Mouse (Mus musculus) hindbrain, embryonic 11.5 days (tissue): ENCODE results near the gene Reps1. TPM values are rescaled to one million over a fixed set of nuclear protein-coding genes. Genes with fewer than 3 reads are reported as not detected.

Experiments
- ATAC-seq: fragments of 200-750 bp; cut with Nextera tagmentation; 2 replicates; pipeline ENCODE4 v1.8.0; 2017; ENCODE audit warnings: mild to moderate bottlenecking, moderate TSS enrichment, moderate library complexity; ENCODE audit not compliant: low FRiP score
- DNase-seq: peaks from one replicate; pipeline ENCODE4 v3.0.0-alpha.2; 2015; ENCODE audit warnings: low spot score
- H3K27ac ChIP-seq: fragments of 300-500 bp; sonication (generic); 2 replicates; pipeline ENCODE4 v1.5.1; 2014; ENCODE audit warnings: mild to moderate bottlenecking, low read depth, low read length
- H3K27me3 ChIP-seq: fragments of 300-500 bp; sonication (generic); 2 replicates; pipeline ENCODE4 v1.6.1; 2014; ENCODE audit warnings: mild to moderate bottlenecking, low read length, moderate library complexity, mixed read lengths; ENCODE audit not compliant: control insufficient read depth, insufficient read depth
- H3K36me3 ChIP-seq: fragments of 300-500 bp; sonication (generic); 2 replicates; pipeline ENCODE4 v1.6.1; 2014; ENCODE audit warnings: mild to moderate bottlenecking, low read length, moderate library complexity, mixed read lengths; ENCODE audit not compliant: control insufficient read depth, insufficient read depth
- H3K4me1 ChIP-seq: fragments of 300-500 bp; sonication (generic); replicated peaks from 2 replicates; pipeline ENCODE4 v1.6.1; 2014; ENCODE audit warnings: low read length, mixed read lengths; ENCODE audit not compliant: control insufficient read depth, insufficient read depth
- H3K4me2 ChIP-seq: fragments of 300-500 bp; sonication (generic); replicated peaks from 2 replicates; pipeline ENCODE4 v1.6.1; 2014; ENCODE audit warnings: mild to moderate bottlenecking, low read depth, low read length
- H3K4me3 ChIP-seq: fragments of 300-500 bp; sonication (generic); 2 replicates; pipeline ENCODE4 v1.5.1; 2014; ENCODE audit warnings: low read depth, low read length
- H3K9ac ChIP-seq: fragments of 300-500 bp; sonication (generic); 2 replicates; pipeline ENCODE4 v1.6.1; 2014; ENCODE audit warnings: low read depth, low read length
- H3K9me3 ChIP-seq: fragments of 300-500 bp; sonication (generic); 2 replicates; pipeline ENCODE4 v1.6.1; 2016; ENCODE audit warnings: low read length; ENCODE audit not compliant: control insufficient read depth
- WGBS: fragments of 180-500 bp; shearing (Covaris S2); extraction: QIAGEN DNeasy Blood & Tissue Kit; methylation state at CpG from one replicate; pipeline ENCODE4 v1.1.7; 2014; 5-methylcytosine and 5-hydroxymethylcytosine counted together
- polyA plus RNA-seq: library from polyadenylated mRNA; unstranded; fragments of >200 nt; fragmentation: Nextera tagmentation; extraction: Ambion mirVana; gene quantifications from 2 replicates; pipeline ENCODE4 v1.2.1, GENCODE M21; 2014

Reps1 gene
- polyA plus RNA-seq, 1 experiment from 2014 or later, result 24.6 TPM

DNA sequence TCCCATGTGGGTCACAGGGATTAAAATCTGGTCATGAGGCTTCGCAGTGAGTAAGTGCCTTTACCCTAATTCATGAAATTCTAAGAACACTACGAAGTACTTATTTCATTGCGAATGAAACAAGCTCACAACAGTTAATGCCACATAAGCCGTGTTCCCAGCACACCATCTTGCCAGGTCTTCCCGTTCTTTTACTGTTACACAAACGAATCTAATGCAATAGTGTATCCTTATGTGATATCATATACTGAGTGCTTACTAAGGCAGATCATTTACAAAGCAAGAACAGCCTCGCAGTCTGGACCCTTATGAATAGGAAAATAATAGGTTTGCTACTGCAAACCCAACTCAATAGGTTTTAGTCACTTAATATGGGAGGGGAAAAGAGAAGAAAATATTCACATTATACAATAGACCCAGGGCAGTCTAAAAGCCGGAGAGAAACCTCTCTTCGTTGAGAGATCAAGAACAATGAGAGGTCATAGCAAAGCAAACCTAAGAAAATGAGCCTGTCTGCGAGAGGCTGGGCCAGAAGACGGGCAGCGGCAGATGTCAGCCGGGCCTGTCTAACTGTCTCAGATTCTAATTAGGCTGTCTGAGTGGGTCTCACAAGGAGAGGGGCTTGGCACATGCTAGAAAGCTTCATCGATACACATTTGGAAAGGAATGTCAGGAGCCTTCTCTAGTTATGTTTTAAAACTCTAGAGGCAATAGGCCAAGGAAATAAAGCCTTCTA, 33.9 kb upstream of the Reps1 start:
- ATAC-seq (peak; percentile 69), DNase-seq (peak; percentile 39)
- WGBS, result 36% methylated on average over 14 of the region's 14 CpGs
- Histone ChIP-seq H3K9ac (peak overlapping the region; percentile 95), H3K36me3 (peaks cover 2% of the 10 kb centered on the region; the same call in 1 of the 2 replicates), H3K27ac (peak overlapping the region; percentile 92), H3K4me3 (peak overlapping the region; percentile 71), H3K9me3 (no peaks in the 10 kb centered on the region), H3K4me1 (no peaks in the 10 kb centered on the region; the same call in 1 of the 2 replicates), H3K27me3 (no peaks in the 10 kb centered on the region), H3K4me2 (peak overlapping the region; percentile 43)

DNA sequence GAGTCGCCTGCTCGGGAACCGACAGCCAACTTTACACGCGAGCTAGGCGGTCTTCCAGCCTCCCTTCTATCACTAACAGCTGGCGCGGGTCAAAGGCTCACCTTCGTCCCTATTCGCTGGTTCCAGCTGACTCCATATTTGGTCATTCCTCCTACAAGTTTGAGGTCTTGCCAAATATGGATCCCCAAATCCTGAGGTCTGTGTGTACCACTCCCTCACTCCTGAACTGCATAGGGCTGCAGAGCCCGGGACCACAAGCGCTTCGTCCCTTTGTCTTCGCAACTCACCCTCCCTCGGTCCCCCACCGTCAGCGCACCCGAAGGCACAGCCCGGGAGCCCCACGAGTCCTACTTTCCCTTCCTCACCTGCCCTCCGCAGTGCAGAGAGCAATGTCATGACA, 33.3 kb upstream of the Reps1 start:
- DNase-seq (peak; percentile 83), ATAC-seq (peak; percentile 87)
- Histone ChIP-seq H3K36me3 (no peaks in the 10 kb centered on the region), H3K27ac (peak overlapping the region; percentile 92), H3K9me3 (no peaks in the 10 kb centered on the region), H3K4me3 (peak overlapping the region; percentile 71), H3K27me3 (no peaks in the 10 kb centered on the region), H3K9ac (peak overlapping the region; percentile 95), H3K4me1 (no peaks in the 10 kb centered on the region; the same call in 1 of the 2 replicates), H3K4me2 (peak overlapping the region; percentile 43)
- WGBS, result under 1% methylated on average over 21 of the region's 21 CpGs

DNA sequence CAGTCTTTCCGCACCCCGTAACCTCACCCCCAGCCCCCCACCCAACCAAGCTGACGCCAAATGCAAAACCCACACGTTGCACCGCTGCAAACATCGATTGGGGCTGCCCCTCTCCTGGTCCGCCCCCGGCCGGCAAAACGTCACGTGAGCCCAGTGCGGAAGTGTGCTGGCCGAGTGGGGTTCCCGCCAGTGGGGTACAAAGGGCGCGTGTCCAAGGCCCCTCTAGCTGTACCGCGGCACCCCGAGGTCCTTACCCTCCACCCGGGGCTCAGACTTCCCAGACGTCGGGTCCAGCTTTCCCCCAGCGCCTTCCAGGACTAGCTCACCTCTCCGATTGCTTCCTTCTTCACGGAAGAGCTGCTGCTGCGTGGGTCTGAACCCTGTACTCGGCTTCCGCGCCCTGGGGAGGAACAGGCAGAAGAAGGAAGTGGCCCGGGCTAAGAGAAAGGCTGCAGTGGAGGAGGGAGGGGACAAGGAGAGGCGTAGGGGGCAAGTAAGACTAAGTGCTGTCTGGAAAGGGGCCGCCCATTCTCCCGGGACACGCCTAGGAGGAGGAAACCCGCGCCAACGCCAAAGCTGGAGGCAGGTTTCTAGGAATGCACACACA, 32.8 kb upstream of the Reps1 start, which contains the start of gene Abracl:
Gene Abracl (minus strand): TSS at position 548 of the 607 bp plus-strand sequence.
- H3K9ac ChIP-seq, result peak within 1 kb of the TSS; percentile 95
- ATAC-seq, result peak; percentile 93
- H3K9me3 ChIP-seq, result no peaks in the 10 kb centered on the region
- no peaks in the 10 kb centered on the region for H3K27me3 ChIP-seq
- DNase-seq, result peak; percentile 81
- no peaks in the 10 kb centered on the region for H3K36me3 ChIP-seq
- peak within 1 kb of the TSS; percentile 43 for H3K4me2 ChIP-seq
- H3K4me3 ChIP-seq, result peak within 1 kb of the TSS; percentile 71
- H3K4me1 ChIP-seq, result no peaks in the 10 kb centered on the region; the same call in 1 of the 2 replicates
- H3K27ac ChIP-seq, result peak within 1 kb of the TSS; percentile 92
- under 1% methylated on average over 37 of the region's 37 CpGs for WGBS

DNA sequence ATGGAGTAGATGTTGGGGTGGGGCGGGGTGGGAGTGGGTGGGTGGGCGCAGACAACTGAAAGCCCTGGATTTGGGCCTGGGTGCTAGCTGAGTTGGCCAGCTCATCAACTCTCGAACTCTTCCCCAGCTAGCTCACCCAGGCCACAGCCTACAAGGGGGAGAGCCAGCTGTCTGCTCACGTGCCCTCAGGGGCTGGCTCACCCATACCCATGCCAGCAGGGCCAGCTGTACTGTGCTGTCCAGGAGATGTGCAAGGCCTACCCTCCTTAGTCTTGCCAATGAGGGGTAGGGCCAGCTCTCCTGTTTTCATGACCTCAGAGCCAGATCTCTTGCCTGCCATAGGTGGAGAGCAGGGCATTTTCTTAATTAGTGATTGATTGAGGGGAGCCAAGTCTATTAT, 21.3 kb upstream of the Reps1 start:
- Histone ChIP-seq H3K4me1 (no peaks in the 10 kb centered on the region), H3K9ac (no peak overlapping the region), H3K9me3 (no peaks in the 10 kb centered on the region), H3K27ac (no peak overlapping the region), H3K4me3 (no peak overlapping the region), H3K36me3 (no peaks in the 10 kb centered on the region), H3K4me2 (no peak overlapping the region), H3K27me3 (no peaks in the 10 kb centered on the region)
- WGBS, result 98% methylated on average over 4 of the region's 4 CpGs
- DNase-seq, result no peak
- ATAC-seq, result no peak

DNA sequence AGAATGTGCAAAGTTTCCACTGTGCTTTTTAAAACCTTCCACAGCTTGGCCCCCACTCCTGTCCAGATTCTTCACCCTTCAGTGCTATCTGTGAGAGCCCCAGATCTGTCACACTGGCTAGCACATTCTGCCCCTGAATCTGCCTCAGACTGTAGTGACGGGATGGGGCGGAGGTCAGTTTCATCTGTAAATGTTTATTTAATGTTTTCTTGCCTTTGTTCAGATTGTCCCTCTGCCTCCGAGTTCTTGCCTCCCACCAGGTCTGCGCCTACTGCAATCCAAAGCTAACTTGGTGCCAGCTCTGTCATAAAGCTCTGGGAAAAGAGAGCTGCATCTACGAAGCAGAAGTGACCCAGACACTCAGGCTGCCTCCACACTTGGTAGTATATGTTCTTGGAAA, 18.8 kb upstream of the Reps1 start:
- Histone ChIP-seq H3K36me3 (no peaks in the 10 kb centered on the region), H3K27ac (no peak overlapping the region), H3K4me2 (no peak overlapping the region), H3K9me3 (no peaks in the 10 kb centered on the region), H3K9ac (no peak overlapping the region), H3K4me3 (no peak overlapping the region), H3K4me1 (no peaks in the 10 kb centered on the region), H3K27me3 (no peaks in the 10 kb centered on the region)
- DNase-seq (no peak), ATAC-seq (no peak)
- WGBS, result 83% methylated on average over 5 of the region's 5 CpGs

DNA sequence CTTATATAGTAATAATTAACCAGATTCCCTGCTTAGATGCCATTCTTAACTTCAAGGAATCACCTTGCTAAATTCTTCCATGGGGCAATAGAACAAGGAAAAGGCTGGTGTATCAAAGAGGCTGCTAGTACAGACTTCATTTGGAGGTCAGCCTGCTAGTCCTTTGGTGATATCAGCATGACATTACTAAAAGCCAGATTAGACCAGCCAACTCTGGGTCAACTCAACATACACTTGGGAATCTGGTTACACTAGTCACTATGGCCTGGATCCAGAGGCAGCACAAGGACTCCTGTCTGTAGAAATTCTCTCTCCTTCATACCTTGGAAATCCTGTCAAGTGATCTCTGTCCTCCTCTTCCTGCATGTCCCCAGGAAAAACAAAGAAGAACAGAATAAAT, 9.3 kb upstream of the Reps1 start:
- Histone ChIP-seq H3K9me3 (no peaks in the 10 kb centered on the region), H3K36me3 (no peaks in the 10 kb centered on the region), H3K27me3 (no peaks in the 10 kb centered on the region), H3K27ac (no peak overlapping the region), H3K4me2 (no peak overlapping the region), H3K9ac (no peak overlapping the region), H3K4me1 (no peaks in the 10 kb centered on the region), H3K4me3 (no peak overlapping the region)
- no peak for ATAC-seq
- no peak for DNase-seq

DNA sequence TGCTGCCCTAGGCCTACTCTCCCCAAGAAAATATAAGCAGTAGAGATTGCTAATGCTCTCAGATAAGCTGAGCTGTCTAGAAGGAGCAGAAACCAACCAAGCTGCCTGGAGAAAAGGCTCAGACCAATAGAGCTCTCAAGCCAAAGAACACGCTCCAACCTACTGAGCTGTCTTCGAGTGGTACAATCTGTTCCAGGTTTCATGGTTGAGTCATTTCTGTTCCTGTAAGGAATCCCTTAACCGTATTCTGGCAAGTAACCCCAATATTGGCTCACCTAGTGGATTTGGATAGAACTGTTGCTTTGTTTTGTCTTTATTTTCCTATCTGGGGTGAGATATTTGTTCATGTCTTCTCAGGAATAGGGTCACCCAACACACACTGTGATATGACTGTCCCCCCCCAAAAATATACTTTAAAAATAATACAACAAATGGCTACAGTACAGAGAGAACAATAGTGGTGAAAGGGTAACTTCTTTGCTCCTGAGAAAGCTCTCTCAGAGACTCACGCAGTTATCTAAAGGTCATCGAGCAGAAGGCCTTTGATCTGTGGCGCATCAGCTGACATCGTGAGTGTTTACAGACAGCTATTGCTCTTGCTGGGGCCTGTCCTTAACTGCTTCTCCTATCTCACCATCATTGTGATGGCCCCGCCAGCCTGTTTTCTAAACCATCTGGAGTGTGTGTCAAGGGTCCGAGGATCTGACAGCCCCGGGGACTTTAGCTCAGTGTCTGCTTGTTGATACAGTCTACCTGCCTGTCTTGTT, 8.1 kb upstream of the Reps1 start:
- WGBS, result 65% methylated on average over 10 of the region's 10 CpGs
- H3K36me3 ChIP-seq, result no peaks in the 10 kb centered on the region
- H3K4me1 ChIP-seq, result no peaks in the 10 kb centered on the region
- no peak overlapping the region for H3K9ac ChIP-seq
- no peaks in the 10 kb centered on the region for H3K27me3 ChIP-seq
- H3K9me3 ChIP-seq, result no peaks in the 10 kb centered on the region
- H3K4me2 ChIP-seq, result no peak overlapping the region
- H3K27ac ChIP-seq, result no peak overlapping the region
- DNase-seq (no peak), ATAC-seq (no peak)
- no peak overlapping the region for H3K4me3 ChIP-seq

DNA sequence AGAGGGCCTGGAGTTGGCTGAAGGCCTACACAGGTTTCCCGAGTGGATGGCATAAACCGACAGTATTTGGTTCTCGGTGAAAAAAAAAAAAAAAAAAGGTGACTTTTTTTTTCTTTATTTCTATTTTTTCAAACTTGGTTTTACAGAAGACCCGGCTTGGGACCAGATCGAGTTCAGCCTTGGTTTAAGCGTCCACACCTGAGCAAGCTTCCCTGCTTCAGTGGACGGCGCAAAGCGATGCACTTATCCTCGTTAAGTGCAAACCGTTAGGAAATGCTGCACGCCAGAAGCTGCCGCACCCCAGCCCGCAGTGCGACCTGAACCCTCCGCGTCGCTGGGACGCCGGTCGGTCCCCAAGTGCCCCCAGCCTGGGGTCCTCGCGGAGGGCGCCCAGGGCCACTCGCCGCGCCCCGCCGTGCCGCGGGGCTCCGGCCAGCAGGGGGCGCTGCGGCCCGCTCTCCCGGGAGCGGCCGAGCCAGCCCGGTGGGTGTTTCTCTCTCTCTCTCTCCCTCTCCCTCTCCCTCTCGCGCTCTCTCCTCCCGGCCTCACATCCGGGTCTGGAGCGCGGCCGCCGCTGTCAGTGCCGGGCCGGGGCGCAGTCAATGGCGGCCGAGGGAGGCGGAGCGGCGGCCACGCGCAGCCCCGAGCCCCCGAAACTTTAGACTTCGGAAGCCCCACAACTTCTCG, 509 bp upstream of the Reps1 start:
- peak overlapping the region; percentile 97 for H3K4me3 ChIP-seq
- no peaks in the 10 kb centered on the region for H3K9me3 ChIP-seq
- 4% methylated on average over 37 of the region's 61 CpGs for WGBS
- H3K4me1 ChIP-seq, result no peaks in the 10 kb centered on the region
- H3K36me3 ChIP-seq, result no peaks in the 10 kb centered on the region
- H3K4me2 ChIP-seq, result peak overlapping the region; percentile 74
- peak; percentile 98 for ATAC-seq
- peak overlapping the region; percentile 95 for H3K9ac ChIP-seq
- H3K27ac ChIP-seq, result peak overlapping the region; percentile 95
- no peaks in the 10 kb centered on the region for H3K27me3 ChIP-seq
- peak; percentile 92 for DNase-seq
